Mouse (Mus musculus) left cerebral cortex, postnatal 36 days (tissue): ENCODE measurements around the gene Pds5a. TPM values are rescaled to one million over a fixed set of nuclear protein-coding genes. Genes with fewer than 3 reads are reported as not detected.
"Not testable (repeated sequence)": the region's sequence is repeated elsewhere in the genome, so short reads cannot be mapped to it uniquely, and the experiment has no call there.

ENCODE experiments used
- DNase-seq, 2 experiments: peaks; one replicate each; pipeline ENCODE4 v3.0.0; 2021 to 2022; ENCODE audit warnings: low spot score in 2 of 2, mixed read lengths in 1 of 2
- intact Hi-C: fragments of 180-260 bp; cut with DNase I; formaldehyde crosslinking; loops from one replicate; pipeline ENCODE4 v1.15.1; 2025
- total RNA-seq, 2 experiments: library from RNA; stranded (reverse); gene quantifications; 2 replicates each; pipeline ENCODE4 v1.2.3; 2021

Pds5a gene
- total RNA-seq = 10 to 100 TPM; 64.7 to 83.6 TPM

DNA sequence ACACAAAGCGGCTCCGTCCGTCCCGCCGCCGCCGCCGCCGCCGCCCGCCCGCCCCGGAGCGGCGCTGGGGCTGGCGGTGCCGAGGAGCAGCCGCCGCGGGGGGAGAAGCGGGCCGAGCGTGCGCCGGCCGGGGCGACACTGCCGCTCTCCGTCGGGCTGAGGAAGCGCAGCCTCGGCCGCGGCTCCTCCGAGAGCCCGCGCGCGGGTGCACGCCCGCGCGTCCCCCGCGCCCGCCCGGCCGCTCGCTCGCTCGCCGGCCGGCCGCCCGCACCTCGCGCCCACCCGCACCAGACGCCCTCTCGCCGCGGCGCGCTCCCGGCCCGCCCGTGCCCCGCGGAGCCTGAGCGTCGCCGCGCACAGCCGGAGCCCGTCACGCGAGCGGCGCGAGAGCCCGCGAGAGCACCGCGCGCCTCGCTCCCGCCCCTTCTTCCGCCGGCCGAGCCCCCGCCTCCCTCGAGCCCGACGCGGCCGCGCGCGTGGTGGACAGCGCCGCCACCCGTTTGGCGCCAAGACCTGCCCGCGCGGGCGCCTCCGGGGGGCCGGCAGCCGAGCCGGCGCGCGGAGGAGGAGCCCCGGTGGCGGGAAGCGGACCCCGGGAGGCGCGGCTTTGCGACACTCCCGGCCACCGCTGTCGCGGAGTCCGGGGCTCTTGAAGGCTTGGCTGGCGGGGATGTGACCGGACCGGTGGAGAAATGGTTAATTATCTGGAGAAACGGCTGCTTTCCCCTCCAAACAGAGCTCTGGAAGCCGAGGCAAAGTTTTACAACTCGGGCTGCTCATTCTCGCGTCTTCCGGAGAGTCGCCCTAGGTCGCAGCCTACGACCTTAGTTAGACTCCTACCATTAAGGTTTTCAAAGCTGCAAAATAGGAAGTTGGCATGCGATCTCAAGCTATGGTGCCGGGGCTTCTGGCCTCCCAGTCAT is at the start of gene Pds5a:
Gene Pds5a, minus strand, starts transcription at position 438 of the 923 bp plus-strand sequence.
- intact Hi-C loops = loop anchor here (1.0 to 5.0 kb wide), 4 partner anchors 66 to 296 kb away; partner anchors contain the start of genes Gm43552, Smim14 and Ube2k
- DNase-seq = peak; percentile 84 to 87

DNA sequence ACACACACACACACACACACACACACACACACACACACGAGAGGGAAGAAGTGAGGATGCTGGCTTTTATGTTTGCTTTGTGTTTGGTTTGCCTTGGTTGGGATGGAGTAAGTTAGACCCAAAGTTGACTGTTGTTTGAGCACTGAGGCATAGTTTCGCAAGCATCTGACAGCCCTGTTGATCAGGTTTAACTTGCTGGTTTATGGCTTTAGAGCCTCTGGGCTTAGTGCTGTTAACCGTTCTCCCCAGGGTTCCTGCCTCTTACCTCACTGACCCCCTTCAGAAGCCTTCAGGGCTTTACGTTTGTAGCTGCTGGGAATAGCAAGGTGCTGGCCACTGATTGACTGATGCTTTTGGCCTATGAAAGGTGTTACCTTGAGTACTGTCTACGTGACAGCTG is 48.8 kb upstream of the Pds5a start:
- no peak for DNase-seq
- intact Hi-C loops = no loop called here

DNA sequence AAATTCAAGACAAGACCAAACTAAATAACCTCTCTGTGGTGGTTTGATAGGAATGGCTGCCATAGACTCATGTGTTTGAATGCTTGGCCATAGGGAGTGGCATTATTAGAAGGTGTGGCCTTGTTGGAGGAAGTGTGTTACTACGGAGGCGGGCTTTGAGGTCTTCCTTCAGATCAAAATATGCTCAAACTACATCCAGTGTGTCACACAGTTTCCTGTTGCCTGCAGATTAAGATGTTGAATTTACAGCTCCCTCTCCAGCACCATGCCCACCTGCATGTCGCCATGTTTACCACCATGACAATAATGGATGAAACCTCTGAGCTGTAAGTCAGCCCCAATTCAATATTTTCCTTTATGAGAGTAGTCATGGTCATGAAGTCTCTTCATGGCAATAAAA is 41.3 kb upstream of the Pds5a start:
- intact Hi-C loops = no loop called here
- DNase-seq = no peak

DNA sequence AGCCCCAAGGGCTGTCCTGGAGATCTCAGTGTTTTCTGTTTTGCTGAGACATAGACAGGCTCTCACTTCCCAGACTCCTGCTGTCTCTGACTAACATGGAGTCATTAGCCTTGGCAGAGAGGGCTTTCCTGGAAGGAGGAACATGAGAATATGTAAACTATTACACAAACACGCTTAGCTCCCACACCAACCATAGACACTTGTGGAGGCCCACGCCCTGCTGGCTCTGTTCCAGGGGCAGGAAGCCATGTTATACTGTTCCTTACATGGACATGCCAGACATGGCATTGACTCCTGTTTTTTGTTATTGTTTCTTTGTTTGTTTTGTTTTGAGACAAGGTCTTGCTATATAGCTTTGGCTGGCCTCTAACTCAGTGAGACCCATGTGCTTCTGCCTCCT is 37.5 kb upstream of the Pds5a start:
- no peak for DNase-seq
- intact Hi-C loops = no loop called here

DNA sequence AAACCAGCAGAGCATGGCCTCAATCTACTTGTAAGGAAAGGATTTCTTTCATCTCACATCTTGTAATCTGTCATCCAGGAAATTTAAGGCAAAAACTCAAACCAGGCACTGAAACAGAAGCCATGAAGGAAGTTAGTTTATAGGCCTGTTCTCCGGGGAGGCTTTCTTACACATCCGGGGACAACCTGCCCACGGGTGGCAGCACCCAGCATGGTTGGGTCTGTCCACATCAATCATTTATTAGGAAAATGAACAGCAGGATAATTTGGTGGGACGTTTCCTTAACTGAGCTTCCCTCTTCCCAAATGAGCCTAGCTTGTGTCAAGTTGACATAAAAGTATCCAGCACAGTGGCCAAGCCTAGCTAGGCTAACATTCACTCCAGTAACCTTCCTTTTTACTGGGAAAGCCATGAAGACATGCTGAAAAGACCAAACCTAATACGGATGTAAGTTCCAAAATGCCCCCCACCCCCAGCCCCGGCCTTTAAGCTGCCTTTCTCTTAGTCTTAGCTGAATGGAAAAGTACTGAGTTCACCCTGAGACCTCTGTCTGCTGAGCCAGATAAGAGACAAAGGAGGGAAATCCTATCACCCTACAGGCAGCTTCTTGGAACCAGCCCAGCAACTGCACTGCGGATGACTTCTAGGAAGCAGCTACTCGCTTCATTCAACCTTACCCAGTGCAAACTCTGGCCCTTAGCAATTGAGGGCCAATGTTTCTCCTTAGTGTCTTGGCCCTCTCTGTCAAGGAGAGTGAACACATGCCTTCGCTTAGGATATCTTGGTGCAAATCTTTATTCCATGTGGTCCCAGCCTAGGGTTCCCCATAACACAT is 33.3 kb upstream of the Pds5a start:
- no peak for DNase-seq

DNA sequence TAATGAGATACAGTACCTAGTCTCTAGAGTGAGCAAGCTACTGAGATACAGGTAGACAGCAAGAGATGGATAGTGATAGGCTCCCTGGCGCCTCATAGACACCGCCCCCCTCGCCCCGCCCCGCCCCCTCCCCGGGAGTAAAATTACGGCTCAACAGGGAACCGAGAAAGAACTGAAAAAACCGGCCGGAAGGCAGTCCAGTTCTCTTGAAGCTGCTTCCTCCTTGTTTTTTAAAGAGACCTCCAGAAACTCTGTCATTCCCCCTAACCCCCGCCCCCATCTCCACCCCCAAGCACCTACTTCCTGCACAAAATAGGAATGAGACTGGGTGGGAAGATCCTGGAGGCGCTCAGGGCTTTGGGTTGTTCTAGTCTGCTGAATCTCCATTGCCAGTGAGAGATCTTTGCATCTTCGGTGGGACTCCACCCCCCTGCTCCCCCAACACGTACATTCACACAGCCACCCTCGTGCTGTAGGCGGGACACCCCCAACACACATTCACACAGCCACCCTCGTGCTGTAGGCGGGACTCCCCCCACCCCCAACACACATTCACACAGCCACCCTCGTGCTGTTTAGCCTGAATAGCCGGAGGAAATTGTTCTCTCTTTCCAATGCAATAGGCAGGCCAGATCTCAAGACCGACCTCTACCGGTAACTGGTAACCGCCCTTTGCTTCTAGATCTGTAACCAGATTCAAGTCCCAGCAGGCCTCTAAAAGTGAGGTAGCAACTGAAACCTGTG is 26.4 kb upstream of the Pds5a start:
- intact Hi-C loops = no loop called here
- DNase-seq = peak; percentile 42 to 44

More for the DNA sequence above, 33.3 kb upstream of the Pds5a start:
- intact Hi-C loops = no loop called here

DNA sequence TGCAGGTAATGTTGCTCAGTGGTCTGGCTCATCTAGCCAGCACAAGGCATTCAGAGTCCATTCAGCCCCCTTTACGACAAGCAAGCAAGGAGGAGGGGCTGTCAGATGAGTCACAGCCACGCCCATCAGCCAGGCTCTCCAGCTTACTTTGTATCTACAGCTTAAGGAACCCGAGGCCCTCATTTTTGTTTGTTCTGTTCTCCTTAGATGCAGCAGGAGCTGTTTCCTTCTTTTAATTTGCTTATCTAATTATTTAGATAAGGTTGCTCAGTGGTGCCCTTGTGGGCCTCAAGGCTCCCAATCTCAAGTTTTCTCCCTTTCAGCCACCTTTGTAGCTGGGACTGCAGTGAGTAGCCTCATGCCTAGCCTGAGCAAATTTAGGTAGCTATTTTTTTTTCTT is 20.3 kb upstream of the Pds5a start:
- intact Hi-C loops = no loop called here
- DNase-seq = no peak

DNA sequence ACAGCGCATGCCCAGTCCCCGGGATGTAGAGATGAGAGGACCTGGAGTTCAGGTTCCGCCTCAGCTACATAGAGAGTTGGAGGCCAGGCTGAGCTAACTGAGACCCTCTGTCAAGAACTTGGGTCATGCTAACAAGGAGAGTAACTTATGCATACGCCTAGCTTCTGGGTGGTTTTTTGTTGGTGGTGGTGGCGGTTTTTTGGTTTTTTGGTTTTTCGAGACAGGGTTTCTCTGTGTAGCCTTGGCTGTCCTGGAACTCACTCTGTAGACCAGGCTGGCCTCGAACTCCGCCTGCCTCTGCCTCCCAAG is 19.8 kb upstream of the Pds5a start:
- DNase-seq, intact Hi-C loops: not testable (repeated sequence)

DNA sequence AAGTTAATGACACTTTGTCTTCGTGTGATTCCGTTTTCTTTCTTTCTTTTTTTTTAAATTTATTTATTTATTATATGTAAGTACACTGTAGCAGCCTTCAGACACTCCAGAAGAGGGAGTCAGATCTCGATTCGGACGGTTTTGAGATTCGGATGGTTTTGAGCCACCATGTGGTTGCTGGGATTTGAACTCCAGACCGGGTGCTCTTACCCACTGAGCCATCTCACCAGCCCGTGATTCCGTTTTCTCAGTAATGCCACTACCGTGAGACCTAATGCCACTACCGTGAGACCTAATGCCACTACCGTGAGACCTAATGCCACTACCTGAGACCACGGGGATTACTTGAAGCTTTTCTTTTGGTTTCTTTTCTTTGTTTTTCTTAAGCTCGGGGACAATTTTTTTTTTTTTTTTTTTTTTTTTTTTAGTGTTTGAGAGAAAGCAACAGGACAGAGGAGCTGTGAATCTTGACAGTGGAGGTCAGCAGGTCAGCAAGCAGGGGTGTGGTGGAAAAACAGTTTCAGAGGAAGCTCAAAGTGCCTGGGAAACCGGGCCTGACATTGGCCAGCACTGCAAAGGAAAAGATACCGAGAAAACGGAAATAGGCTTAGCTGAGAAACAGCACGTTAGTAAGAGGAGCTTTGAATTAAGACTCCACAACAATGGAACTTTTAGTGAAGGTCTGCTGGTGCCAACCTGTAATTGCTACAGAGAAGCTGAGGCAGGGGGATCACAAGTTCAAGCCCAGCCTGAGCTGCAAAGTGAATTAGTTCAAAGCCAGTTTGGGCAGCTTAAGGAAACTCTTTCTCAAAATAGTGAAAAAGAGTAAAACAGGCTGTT is 19.2 kb upstream of the Pds5a start:
- intact Hi-C loops = no loop called here
- no peak for DNase-seq

DNA sequence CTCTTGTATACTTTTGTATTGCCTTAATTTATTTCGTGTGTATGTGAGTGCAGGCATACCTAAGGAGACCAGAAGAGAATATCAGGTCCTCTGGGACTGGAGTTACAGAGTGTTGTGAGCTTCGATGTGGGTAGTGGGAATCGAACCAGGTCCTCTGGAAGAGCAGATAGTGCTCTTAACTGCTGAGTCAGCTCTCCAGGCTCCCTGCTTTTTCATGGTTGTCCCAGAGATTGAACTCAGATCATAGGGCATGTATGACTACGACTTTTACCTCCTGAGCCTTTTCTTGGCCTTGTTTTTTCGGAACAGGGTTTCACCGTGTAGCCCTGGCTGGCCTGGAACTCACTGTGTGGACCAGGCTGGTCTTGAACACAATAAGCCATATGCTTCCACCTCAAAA is 17.0 kb upstream of the Pds5a start:
- intact Hi-C loops = no loop called here

DNA sequence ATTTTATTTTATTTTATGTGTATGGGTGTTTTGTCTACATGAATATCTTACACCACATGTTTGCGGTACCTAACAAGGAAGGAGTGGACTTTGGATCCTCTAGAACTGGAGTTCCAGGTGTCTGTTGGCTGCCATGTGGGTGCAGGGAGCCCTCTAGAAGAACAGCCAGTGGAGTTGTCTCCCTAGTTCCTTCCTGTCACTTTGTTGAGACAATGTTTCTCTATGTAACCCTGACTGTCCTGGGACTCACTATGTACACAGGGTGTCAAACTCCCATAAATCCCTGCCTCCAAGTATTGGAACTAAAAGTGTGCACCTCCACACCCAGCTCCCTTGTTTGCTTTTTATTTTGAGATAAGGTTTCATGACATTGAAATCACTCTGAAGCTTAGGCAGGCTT is 13.4 kb upstream of the Pds5a start:
- no peak for DNase-seq
- intact Hi-C loops = no loop called here

More for the DNA sequence above, 17.0 kb upstream of the Pds5a start:
- no peak for DNase-seq

DNA sequence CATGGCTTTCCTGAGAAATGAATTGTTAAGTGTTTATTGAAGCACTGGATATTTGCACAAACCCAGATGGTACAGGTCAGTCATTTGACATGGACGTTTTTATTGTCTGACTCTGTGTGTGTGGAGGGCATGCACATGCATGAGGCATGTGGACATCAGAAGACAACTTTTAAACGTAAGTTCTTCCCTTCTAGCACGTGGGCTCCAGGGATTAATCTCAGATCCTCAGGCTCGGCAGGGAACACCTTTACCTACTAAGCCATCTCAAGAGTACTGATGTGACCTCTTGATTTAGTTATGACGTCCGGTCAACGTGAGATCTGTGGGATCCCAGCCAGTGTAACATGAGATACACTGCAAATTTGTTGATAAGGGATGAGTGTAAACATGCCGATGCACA is 12.2 kb upstream of the Pds5a start:
- DNase-seq = no peak
- intact Hi-C loops = no loop called here

DNA sequence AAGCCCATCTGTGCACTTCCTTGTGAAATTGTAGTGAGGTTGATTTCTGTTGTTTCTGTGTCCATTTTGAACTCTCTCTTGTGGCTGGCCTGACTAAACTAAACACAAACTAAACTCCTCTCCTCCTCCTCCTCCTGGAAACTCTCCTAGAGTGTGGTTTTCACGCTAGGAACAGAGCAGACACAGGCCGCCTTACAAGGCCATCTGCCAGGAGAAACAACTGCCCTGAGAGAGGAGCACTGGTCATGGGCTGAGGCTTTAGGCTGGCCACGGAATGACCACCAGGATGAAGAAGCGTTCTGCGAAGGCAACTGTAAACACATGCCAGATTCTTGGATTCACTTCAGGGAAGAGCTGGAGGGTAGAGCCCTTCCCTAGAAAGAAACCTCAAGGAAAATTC is 8.9 kb upstream of the Pds5a start:
- DNase-seq = no peak
- intact Hi-C loops = no loop called here

DNA sequence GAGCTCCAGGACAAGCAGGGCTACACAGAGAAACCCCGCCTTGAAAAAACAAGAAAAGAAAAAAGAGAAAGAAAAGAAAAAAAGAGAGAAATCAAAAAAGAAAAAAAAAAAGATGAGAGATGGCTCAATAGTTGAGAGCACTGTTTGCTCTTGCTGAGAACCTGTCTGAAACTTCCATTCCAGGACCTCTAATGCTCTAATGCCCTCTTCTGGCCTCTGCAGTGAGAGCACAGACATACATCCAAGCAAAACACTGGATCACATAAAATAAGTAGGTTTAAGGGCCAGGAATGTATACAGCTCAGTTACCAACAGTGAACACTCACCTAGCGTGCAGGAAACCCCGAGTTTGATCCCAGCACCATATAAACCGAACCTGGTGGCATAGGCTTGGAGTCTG is 8.1 kb upstream of the Pds5a start:
- DNase-seq = no peak
- intact Hi-C loops = no loop called here

DNA sequence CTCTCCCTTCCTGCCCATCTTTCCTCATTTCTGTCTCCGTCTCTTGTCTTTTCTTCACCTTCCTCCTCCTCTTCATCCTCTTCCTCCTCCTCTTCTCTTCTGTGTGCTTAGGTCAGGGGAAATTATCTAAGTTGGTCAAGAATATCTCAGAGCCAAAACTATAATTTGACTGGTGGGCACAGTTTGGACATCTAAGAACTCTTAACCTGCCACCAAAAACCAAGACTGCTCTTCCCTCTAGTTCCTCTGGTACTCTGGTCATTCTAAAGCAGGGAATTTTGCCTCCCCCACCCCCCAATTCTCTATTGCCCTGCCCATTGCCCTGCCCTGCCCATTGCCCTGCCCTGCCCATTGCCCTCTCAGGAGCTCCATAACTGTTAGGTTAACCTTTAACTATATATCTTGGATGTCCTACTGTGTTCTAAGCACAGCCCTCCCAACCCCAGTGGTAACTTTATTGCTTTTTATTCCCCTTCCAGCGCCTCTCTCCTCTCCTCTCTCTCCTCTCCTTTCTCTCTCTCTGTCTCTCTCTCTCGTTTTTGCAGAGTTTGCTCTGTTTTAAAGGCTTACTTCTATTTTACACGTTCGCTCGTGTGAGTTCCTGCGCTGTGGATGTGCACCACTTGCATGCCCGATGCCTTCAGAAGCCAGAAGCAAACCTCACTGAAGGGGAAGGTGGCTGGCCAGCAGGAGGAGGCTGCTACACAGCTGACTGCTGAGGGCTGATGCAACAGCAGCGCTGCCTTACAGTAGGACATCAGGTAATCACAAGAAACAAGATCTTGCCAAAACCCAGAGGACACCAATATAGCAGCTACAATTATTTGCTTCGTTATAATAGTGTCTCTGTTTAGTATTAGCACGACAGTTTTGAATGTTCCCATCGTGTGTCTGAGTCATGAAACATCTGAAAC is 6.9 kb upstream of the Pds5a start:
- intact Hi-C loops = no loop called here
- DNase-seq = no peak

DNA sequence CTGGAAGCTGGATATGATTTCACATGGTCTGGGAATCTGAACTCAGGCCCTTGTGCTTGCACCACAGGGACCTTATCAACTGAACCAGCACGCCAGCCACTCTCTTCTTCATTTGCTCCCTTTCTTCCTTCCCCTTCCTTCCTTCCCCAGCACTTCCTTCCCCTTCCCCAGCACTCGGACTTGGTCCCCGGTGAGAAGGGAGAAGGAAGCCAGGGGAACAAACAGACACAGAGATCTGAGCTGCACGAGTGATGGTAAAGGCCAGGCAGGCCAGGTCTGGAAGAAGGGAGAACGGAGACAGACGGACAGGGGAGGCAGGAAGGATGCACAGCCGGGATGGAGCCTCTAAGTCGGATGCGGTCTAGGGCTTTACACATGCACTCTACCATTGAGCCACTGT is 5.2 kb upstream of the Pds5a start:
- intact Hi-C loops = no loop called here
- no peak for DNase-seq

DNA sequence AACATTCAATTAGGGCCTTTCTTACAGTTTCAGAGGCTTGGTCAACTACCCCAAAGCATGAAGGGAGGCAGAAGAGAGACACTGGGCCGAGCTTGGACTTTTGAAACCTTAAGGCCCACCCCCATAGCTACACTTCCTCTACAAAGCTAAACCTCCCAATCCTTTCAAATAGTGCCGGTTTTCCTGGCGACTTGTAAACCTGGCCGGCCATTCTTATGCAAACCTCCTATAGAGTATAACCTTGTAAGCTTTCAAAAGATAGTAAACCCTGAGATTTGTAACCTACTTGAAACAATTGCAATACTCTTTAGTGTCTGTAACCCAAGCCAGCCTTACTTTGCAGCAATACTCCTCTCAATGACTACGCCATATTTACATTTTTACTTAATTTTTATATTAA is 2.0 kb upstream of the Pds5a start:
- no peak for DNase-seq
- intact Hi-C loops = no loop called here

DNA sequence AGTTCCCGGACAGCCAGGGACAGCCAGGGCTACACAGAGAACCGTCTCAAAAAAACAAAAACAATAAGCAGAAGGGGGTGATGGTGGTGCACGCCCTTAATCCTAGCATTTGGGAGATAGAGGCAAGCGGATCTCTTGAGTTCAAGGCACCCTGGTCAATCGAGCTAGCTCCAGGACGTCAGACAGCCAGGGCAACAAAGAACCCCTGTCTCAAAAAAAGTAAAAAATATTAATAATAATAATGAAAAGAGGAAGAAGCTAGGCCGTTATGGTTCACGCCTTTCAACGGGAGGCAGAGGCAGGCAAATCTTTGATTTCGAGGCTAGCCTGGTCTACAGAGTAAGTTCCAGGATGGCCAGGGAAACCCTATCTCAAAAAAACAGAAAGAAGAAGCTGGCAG is 1.1 kb upstream of the Pds5a start:
- intact Hi-C loops = loop anchor here (5.0 kb wide), 1 partner anchor 297 kb away; no protein-coding TSS in a partner anchor

More for the DNA sequence above, 1.1 kb upstream of the Pds5a start:
- no peak for DNase-seq
